Mouse (Mus musculus) megakaryocyte-erythroid progenitor cell, adult 5-6 weeks (primary cell): ENCODE data around the gene Aldh1a3. TPM values are rescaled to one million over a fixed set of nuclear protein-coding genes. Genes with fewer than 3 reads are reported as not detected.

Experiments used
- ATAC-seq: replicated peaks from 2 replicates; pipeline ENCODE4 v1.8.0; 2016; ENCODE audit warnings: mild to moderate bottlenecking, inconsistent platforms; ENCODE audit not compliant: severe bottlenecking, poor library complexity, low FRiP score, low TSS enrichment
- total RNA-seq, 2 experiments: library from RNA; stranded (forward) in 1 of 2; stranded (reverse) in 1 of 2; fragments of 200-1000, 215-1000 nt in 1 of 2; fragments of >200 nt in 1 of 2; fragmentation: Nextera tagmentation in 1 of 2; gene quantifications; 2 replicates each; pipeline ENCODE4 v1.2.3; 2014 to 2017

Aldh1a3 gene
- total RNA-seq, 2 experiments from 2014 or later = 1.9 to 2.5 TPM

DNA sequence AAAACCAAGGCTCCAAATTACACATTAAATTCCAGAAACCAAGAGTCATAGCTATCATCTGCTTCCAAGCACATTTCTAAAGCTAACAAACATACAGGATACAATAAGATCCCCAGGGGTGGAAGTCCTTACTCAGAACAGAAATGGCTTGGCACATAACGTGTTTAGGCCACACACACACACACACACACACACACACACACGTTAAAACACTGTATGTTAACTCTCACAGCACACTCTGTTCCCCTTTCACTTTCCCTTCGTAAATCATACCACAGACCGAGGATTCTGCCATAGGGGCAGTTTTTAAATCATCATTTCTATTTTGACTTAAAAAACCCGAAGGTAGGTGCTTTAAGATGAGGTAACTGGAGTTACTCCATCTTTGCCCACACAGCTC lies 43.1 kb downstream of the Aldh1a3 start:
- ATAC-seq = no peak

DNA sequence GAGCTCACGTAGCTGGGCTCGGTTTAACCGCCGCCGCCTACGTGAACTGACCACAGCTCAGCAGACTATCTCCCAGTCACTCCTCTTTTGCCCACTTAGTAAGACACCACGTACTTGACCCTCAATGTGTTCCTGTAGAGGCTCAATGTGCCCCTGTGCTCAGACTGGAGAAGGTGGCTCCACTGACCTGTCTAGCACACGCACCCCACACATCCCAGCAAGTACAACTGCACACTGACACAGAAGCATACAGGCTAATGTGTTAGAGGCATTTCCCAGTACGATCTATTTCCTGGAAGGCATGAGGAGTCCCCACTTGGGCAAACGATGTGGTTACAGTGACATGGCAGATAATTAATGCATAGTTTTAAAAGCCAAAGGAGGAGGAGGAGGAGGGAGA lies 50.8 kb downstream of the Aldh1a3 start:
- ATAC-seq = no peak

- no peak for ATAC-seq
Measured at GRCm38 (mm10) chr7:66375736-66376135, 51.6 kb downstream of the Aldh1a3 start.

- no peak for ATAC-seq
Measured at GRCm38 (mm10) chr7:66373391-66373790, 53.9 kb downstream of the Aldh1a3 start.

GRCm38 (mm10) chr7:66370970-66371369 lies 56.3 kb downstream of the Aldh1a3 start:
- ATAC-seq = no peak

GRCm38 (mm10) chr7:66369934-66370445 lies 57.3 kb downstream of the Aldh1a3 start:
- no peak for ATAC-seq

DNA sequence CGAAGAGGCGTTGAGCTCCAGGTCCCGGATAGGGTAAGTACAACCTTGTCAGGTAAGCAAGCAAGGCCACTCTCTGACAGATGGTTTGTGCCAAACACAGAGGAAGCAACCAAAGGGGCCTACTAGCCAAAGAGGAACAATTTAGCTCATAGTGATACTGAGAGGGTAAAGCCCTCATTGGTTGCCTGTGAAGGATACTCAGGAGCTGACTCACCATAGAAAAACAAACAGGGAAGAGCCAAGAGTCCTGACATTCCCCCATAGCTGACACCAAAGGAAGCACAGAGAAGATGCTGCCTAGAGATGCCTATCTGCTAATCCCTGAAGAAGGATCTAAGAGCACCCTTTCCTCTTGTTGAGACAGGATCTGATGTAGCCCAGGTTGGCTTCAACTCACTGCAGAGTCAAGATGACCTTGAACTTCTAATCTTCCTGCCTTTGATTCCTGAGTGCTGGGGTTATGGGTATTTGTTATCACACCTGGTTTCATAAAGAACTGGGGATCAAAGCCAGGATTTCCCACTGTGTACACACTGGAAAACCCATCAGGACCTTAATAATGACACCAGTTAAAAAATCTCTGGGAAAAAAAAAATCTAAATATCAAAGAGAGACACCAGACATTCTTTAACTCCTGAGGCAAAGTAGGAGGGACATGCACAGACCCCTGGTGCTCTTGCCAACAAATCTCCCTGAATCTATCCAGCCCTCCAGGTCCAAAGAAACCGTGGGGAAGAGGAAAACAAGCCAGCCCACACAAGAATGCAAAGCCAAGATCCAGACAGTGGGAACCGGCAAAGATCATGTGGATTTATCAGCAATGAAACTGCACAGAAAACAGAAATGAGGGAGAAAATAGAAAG lies 58.0 kb downstream of the Aldh1a3 start:
- no peak for ATAC-seq

GRCm38 (mm10) chr7:66365904-66366303 lies 61.4 kb downstream of the Aldh1a3 start, which contains the start of gene Gm10974:
Gm10974 (plus strand) TSS chr7:66365905.
- ATAC-seq = no peak

DNA sequence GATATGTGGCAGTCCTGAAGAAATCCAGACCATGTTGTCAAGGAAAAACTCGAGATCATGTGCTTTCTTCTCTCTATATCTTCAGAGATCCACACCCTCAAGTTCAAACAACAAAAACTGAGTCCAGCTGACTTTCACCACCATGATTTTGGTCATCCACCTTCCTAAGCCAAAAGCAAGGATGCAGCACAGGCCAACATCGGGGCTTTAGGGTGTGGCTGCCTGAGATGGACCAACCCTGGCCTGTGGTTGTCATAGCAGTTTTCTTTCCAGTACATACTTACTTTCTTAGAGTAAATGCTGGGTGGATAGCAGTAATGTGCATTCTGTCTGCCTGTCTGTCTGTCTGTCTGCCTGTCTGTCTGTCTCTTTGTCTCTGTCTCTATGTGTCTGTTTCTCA lies 61.9 kb downstream of the Aldh1a3 start:
- no peak for ATAC-seq

- ATAC-seq = no peak
Measured at GRCm38 (mm10) chr7:66364491-66364890, 62.8 kb downstream of the Aldh1a3 start.

GRCm38 (mm10) chr7:66359044-66359443 lies 68.3 kb downstream of the Aldh1a3 start:
- no peak for ATAC-seq

- no peak for ATAC-seq
Measured at GRCm38 (mm10) chr7:66358461-66358860, 68.9 kb downstream of the Aldh1a3 start.

GRCm38 (mm10) chr7:66355791-66356522 lies 71.4 kb downstream of the Aldh1a3 start:
- ATAC-seq = peak; percentile 98

GRCm38 (mm10) chr7:66354911-66355310 lies 72.4 kb downstream of the Aldh1a3 start:
- ATAC-seq = no peak

GRCm38 (mm10) chr7:66351074-66351473 lies 76.2 kb downstream of the Aldh1a3 start:
- no peak for ATAC-seq

DNA sequence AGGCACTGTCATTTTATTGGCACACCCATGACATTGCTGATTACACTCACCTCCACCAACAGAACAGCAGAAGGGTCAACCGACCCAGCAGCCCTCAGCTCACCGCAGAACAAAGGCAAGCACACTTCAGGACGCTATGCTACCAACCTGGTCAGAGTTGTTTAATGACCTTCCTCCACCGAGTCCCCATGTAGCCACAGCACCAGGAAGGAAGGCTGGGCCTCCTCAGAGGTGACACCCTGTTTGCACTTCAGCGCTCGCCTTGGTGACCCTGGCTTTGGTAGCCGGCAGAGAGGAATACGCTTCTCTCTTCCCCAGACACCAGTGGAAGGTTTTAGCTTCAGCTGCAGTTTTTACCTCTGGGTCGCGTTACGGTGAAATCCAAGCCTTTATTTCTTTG lies 77.6 kb downstream of the Aldh1a3 start:
- no peak for ATAC-seq

DNA sequence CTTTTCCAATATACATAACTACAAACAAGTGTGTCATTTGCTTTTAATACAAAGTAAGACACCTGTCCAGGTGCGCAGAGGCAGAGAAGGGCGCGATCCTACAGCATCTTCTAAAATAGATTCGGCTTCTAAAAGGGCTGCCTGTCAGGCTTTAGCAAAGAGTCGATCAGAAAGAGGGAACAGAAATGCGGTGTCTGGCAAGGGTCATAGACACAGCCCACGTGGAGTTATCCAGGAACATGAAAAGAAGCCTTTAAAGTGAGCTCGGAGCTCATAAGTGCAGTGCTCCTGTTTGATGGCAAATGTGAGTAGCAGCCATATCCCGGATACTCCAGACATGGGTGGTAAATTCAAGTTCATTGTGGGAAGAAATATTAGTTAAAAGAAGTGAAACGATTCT lies 78.7 kb downstream of the Aldh1a3 start:
- no peak for ATAC-seq

GRCm38 (mm10) chr7:66346959-66347663 lies 80.2 kb downstream of the Aldh1a3 start:
- ATAC-seq = no peak

DNA sequence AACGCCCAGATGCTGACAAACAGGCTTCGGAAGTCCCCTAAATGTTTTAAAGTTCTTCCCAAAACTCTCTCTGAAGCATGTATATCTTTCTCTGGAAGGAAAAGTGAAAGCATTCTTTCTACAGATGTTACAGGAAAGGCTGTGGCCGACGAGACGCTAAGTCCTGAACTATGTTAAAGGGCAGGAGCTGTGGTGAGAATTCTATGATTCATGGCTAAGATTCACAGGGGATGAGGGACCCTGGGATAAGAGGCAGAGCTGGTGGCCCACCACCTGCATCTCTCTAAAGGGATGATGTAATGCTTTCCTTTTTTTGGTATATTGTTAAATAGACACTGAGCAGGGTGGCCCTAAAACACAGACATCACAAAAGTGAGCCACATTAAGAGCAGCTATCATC lies 84.0 kb downstream of the Aldh1a3 start:
- no peak for ATAC-seq

DNA sequence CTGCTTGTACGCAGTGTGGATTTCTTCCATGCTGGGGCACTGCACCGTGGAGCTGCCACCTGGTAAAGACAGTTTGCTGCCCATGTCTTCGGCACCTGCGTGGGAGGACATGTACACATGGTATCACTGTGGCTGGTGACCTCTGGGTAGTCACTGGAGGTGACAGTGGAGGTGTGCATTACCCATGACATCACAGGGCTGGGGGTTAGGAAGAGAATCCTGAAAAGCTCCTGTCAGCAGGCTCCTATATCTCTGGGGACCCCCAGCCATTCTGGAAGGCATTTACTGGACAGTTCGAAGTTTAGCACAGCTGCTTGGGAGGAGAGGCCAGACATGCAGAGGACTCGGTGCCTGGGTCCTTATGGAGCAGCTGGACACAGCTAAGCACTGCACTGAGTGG lies 84.5 kb downstream of the Aldh1a3 start:
- no peak for ATAC-seq
